Mouse (Mus musculus) neural tube, postnatal 0 days (tissue): ENCODE results near the gene Mcemp1. TPM values are rescaled to one million over a fixed set of nuclear protein-coding genes. Genes with fewer than 3 reads are reported as not detected.

ENCODE experiments used
- polyA plus RNA-seq: library from polyadenylated mRNA; unstranded; fragments of >200 nt; fragmentation: Nextera tagmentation; extraction: Ambion mirVana; gene quantifications from 2 replicates; pipeline ENCODE4 v1.2.1, GENCODE M21; 2015

The Mcemp1 gene
- polyA plus RNA-seq, result 0.25 TPM in 1 of 2 replicates, not detected in the other

GRCm38 (mm10) chr8:3665507-3665906 lies at the start of gene Mcemp1:
Gene Mcemp1 (plus strand): TSS chr8:3665754.

DNA sequence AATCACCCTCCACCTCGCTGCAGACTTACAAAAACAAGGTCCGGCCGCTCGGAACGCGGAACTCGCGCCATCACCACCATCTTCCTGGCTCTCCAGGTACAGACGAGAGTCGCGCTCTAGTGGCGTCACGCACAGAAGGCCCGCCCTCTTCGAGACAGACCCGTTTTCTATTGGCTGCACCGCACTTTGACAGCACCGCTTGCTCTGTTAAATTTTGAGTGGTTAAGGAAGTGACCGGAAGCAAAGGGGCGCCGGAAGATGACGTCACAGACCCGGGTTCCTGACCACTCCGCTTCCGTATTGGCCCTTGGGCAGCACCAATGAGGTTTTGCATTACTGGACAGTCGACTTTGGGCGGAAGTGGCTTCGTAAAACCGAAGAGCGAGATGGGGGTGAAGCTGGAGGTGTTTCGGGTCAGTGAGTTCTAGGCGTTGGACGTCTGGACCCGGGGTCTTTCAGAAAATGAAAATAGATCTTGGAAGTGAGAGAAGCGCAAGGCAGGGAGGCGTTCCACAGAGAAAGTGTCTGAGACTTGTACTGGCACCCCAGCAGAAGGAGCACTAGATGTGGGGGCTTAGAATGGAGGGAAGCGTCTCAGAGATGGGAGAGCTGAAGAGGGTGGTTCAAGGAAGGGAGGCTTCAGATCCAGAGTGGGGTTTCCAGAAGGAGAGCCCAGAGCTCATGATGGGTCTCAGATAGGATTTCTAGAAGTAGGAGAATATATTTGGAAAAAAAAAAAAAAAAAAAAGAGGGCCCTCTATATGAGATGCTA lies 44.2 kb upstream of the Mcemp1 start, which contains the start of the genes Xab2 and Pet100:
Gene Xab2 (minus strand): TSS at position 118 of the 772 bp plus-strand sequence.
Gene Pet100 (plus strand): TSS at position 350 of the 772 bp plus-strand sequence.

GRCm38 (mm10) chr8:3625445-3625844 lies 40.1 kb upstream of the Mcemp1 start, which contains the start of gene Pcp2:
Gene Pcp2 (minus strand): TSS chr8:3625545.

GRCm38 (mm10) chr8:3630647-3631477 lies 34.7 kb upstream of the Mcemp1 start, which contains the start of gene Stxbp2:
Gene Stxbp2 (plus strand): TSS chr8:3630955.

GRCm38 (mm10) chr8:3655526-3655925 lies 10.0 kb upstream of the Mcemp1 start, which contains the start of gene Retn:
Gene Retn (plus strand): TSS chr8:3655770.

GRCm38 (mm10) chr8:3671980-3672491 lies 6.5 kb downstream of the Mcemp1 start, which contains the start of gene Fcor:
Gene Fcor (minus strand): TSS chr8:3672362.

GRCm38 (mm10) chr8:3676131-3676992 lies 10.8 kb downstream of the Mcemp1 start, which contains the start of gene Trappc5:
Gene Trappc5 (plus strand): TSS chr8:3676299.

GRCm38 (mm10) chr8:3694121-3694520 lies 28.6 kb downstream of the Mcemp1 start, which contains the start of gene Fcer2a:
Gene Fcer2a (minus strand): TSS chr8:3694175.

Other genes with a start within 250 kb of the Mcemp1 start
- 2.4 and 3.3 TPM in 2 replicates for gene Pex11g, start 198.1 kb upstream of the Mcemp1 start, polyA plus RNA-seq
- gene Tex45, start 194.9 kb upstream of the Mcemp1 start, polyA plus RNA-seq, result 0.67 and 1.0 TPM in 2 replicates
- 44.1 and 45.6 TPM in 2 replicates for gene Zfp358, start 172.6 kb upstream of the Mcemp1 start, polyA plus RNA-seq
- gene Mcoln1, start 165.3 kb upstream of the Mcemp1 start, polyA plus RNA-seq, result 81.0 and 92.5 TPM in 2 replicates
- gene Pnpla6, start 150.4 kb upstream of the Mcemp1 start, polyA plus RNA-seq, result 40.4 and 43.1 TPM in 2 replicates
- gene C330021F23Rik, start 97.8 kb upstream of the Mcemp1 start, polyA plus RNA-seq, result 0.53 TPM in 1 of 2 replicates, not detected in the other
- 36.5 and 42.6 TPM in 2 replicates for gene Camsap3, start 78.5 kb upstream of the Mcemp1 start, polyA plus RNA-seq
- gene Xab2, start 44.4 kb upstream of the Mcemp1 start, polyA plus RNA-seq, result 33.8 and 39.0 TPM in 2 replicates
- gene Pet100, start 44.2 kb upstream of the Mcemp1 start, polyA plus RNA-seq, result 99.6 and 101 TPM in 2 replicates
- gene Pcp2, start 40.2 kb upstream of the Mcemp1 start, polyA plus RNA-seq, result 3.1 and 4.0 TPM in 2 replicates
- gene Stxbp2, start 34.8 kb upstream of the Mcemp1 start, polyA plus RNA-seq, result 24.9 and 27.4 TPM in 2 replicates
- 0.58 and 0.90 TPM in 2 replicates for gene Retn, start 10.0 kb upstream of the Mcemp1 start, polyA plus RNA-seq
- 35.1 and 36.4 TPM in 2 replicates for gene Fcor, start 6.6 kb downstream of the Mcemp1 start, polyA plus RNA-seq
- 46.7 and 48.8 TPM in 2 replicates for gene Trappc5, start 10.5 kb downstream of the Mcemp1 start, polyA plus RNA-seq
- 0.22 and 0.28 TPM in 2 replicates for gene Fcer2a, start 28.4 kb downstream of the Mcemp1 start, polyA plus RNA-seq
- gene Clec4g, start 54.9 kb downstream of the Mcemp1 start, polyA plus RNA-seq, result not detected in 2 replicates
- not detected in 2 replicates for gene Cd209a, start 83.2 kb downstream of the Mcemp1 start, polyA plus RNA-seq
- gene Cd209e, start 188.6 kb downstream of the Mcemp1 start, polyA plus RNA-seq, result not detected in 2 replicates
- not detected in 2 replicates for gene Cd209d, start 212.8 kb downstream of the Mcemp1 start, polyA plus RNA-seq